In the genomic region with DNA sequence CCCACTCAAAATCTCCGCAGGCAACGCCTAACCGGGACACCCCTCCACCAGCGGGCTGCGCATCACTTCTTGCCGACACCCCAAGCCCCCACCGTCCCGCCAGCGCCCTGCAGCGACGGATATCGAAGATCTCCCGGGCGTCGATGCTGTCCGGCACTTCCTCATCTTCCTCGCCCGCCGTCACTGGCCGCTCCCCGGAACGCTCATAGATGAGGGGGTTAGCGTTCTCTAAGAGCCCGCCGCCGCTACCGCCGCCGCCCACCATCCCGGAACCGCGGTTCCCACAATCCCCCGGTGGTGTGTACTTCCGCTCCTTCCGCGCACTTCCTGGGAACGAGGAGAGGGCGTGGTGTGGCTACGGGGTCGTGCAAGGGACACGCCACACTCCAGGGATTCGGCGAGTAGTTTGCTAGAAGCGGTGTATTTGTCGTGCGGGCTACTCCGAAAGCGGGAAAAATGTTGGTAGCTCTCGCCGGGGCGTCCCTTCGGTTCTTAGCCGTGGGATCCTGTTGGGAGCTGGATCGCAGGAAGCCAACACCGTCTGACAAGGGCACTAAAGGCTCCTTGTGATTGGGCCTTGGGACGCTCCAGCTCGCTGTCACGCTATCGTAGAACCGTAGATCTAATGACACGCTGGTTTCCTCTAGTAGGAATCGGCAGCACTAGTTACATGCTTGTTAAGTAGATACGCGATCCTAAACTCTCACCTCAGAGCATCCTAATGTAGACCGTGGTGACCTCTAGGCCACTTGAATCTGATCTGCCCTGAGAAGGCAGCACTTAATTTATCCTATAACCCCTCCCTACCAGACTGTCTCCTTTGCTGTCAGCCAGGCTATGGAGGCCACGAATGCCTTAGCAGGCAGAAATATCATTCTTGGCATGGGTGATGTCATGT, we compare ENCODE assay signal across 8 mouse cellular contexts. TPM values are rescaled to one million over a fixed set of nuclear protein-coding genes. Genes with fewer than 3 reads are reported as not detected.
DNase-seq lines count a peak whose midpoint lies in the region; ATAC-seq and TF ChIP-seq lines count a peak whose summit lies in the region.

A gene (minus strand): TSS at position 540 of the 898 bp plus-strand sequence.

- no peak within 1 kb of the TSS for H3K27ac ChIP-seq in ES-E14 (ENCODE audit: insufficient read depth, low read depth, low read length, poor library complexity, severe bottlenecking)
- peak within 1 kb of the TSS; percentile 66 for H3K27ac ChIP-seq in forebrain, embryonic 16.5 days (ENCODE audit: low read length)
- peak within 1 kb of the TSS; percentile 97 for H3K27ac ChIP-seq in layer of hippocampus, adult 2 months
- H3K27ac ChIP-seq in lung, embryonic 14.5 days (ENCODE audit: low read depth), result peak within 1 kb of the TSS; percentile 72
- H3K27ac ChIP-seq in olfactory bulb, adult 2 months (ENCODE audit: insufficient read depth, low read depth, low read length), result peak within 1 kb of the TSS; percentile 81
- no peak within 1 kb of the TSS for H3K27ac ChIP-seq in thymus, adult 2 months (ENCODE audit: control insufficient read depth, insufficient read depth, low read length)

- ATAC-seq in forebrain, embryonic 16.5 days, result peak; percentile 99
- ATAC-seq in lung, embryonic 14.5 days (ENCODE audit: insufficient read depth), result peak; percentile 97

- peak within 1 kb of the TSS; percentile 88 for H3K9ac ChIP-seq in ES-E14 (ENCODE audit: insufficient read depth, low read depth, low read length, poor library complexity, severe bottlenecking)
- H3K9ac ChIP-seq in forebrain, embryonic 16.5 days (replicated peaks; ENCODE audit: low read depth, low read length), result peak within 1 kb of the TSS; percentile 66
- peak within 1 kb of the TSS; percentile 80 for H3K9ac ChIP-seq in lung, embryonic 14.5 days

- in situ Hi-C loops in ES-E14 (cut with MboI; ENCODE audit: low sequenced_read_pairs in 2 of 2, unreplicated experiment in 2 of 2), result loop anchor here in 1 of 2 experiments (25.0 kb wide), 1 partner anchor 621 kb away; a partner anchor contains a TSS

- H3K4me1 ChIP-seq in ES-E14 (ENCODE audit: control insufficient read depth in 2 of 2, insufficient read depth in 2 of 2, low read length in 2 of 2, poor library complexity in 1 of 2), result peaks cover 0 to 3% of the 10 kb centered on the region in 2 experiments; a peak in 1 of 4 replicates
- H3K4me1 ChIP-seq in forebrain, embryonic 16.5 days (replicated peaks; ENCODE audit: control insufficient read depth, insufficient read depth, low read length), result peaks cover 16% of the 10 kb centered on the region
- H3K4me1 ChIP-seq in lung, embryonic 14.5 days (ENCODE audit: insufficient read depth), result peaks cover 15% of the 10 kb centered on the region
- H3K4me1 ChIP-seq in olfactory bulb, adult 2 months (ENCODE audit: control insufficient read depth, insufficient read depth, low read length), result peaks cover 14% of the 10 kb centered on the region
- H3K4me1 ChIP-seq in thymus, adult 2 months (replicated peaks; ENCODE audit: control insufficient read depth, insufficient read depth, low read length), result peaks cover 16% of the 10 kb centered on the region

- intact Hi-C loops in heart, postnatal 36 days (cut with DNase I), result no loop called here

- H3K9me3 ChIP-seq in ES-E14 (ENCODE audit: control insufficient read depth, insufficient read depth, low read depth, low read length), result no peaks in the 10 kb centered on the region
- no peaks in the 10 kb centered on the region for H3K9me3 ChIP-seq in forebrain, embryonic 16.5 days (ENCODE audit: control insufficient read depth, low read length)
- H3K9me3 ChIP-seq in lung, embryonic 14.5 days (ENCODE audit: low read depth, low read length), result no peaks in the 10 kb centered on the region

- DNase-seq in ES-E14 (ENCODE audit: low read depth, low spot score), result peak; percentile 80
- peak; percentile 86 for DNase-seq in cerebellum, adult 11-12 months
- peak; percentile 90 to 91 for DNase-seq in heart, postnatal 36 days
- peak; percentile 89 to 91 for DNase-seq in layer of hippocampus, adult 2 months (ENCODE audit: low spot score in 2 of 2)
- peak; percentile 94 for DNase-seq in lung, embryonic 14.5 days
- peak; percentile 90 for DNase-seq in thymus, adult 2 months

- H3K36me3 ChIP-seq in ES-E14 (ENCODE audit: control insufficient read depth, insufficient read depth, low read length, poor library complexity, severe bottlenecking), result no peaks in the 10 kb centered on the region
- peaks cover 9% of the 10 kb centered on the region; the same call in 1 of the 2 replicates for H3K36me3 ChIP-seq in forebrain, embryonic 16.5 days (ENCODE audit: control insufficient read depth, insufficient read depth)
- H3K36me3 ChIP-seq in lung, embryonic 14.5 days (ENCODE audit: insufficient read depth), result peaks cover 11% of the 10 kb centered on the region; the same call in 1 of the 2 replicates
- H3K36me3 ChIP-seq in thymus, adult 2 months (ENCODE audit: control insufficient read depth, insufficient read depth, low read length), result peaks cover 6% of the 10 kb centered on the region; the same call in 1 of the 2 replicates

- WGBS in forebrain, embryonic 16.5 days, result under 1% methylated on average over 66 of the region's 66 CpGs
- WGBS in lung, embryonic 14.5 days, result under 1% methylated on average over 66 of the region's 66 CpGs
- under 1% methylated on average over 66 of the region's 66 CpGs for WGBS in olfactory bulb, adult 2 months
- under 1% methylated on average over 66 of the region's 66 CpGs for WGBS in thymus, adult 2 months

- no peaks in the 10 kb centered on the region for H3K27me3 ChIP-seq in forebrain, embryonic 16.5 days (replicated peaks; ENCODE audit: control insufficient read depth, insufficient read depth, low read length)
- H3K27me3 ChIP-seq in lung, embryonic 14.5 days (ENCODE audit: insufficient read depth, low read length), result no peaks in the 10 kb centered on the region
- H3K27me3 ChIP-seq in thymus, adult 2 months (ENCODE audit: control insufficient read depth, insufficient read depth, low read length), result no peaks in the 10 kb centered on the region

- peak; percentile 28 for TF ChIP-seq CTCF in layer of hippocampus, adult 2 months (conservative IDR thresholded peaks at IDR 0.05)
- no peak for TF ChIP-seq CTCF in lung, embryonic 14.5 days (IDR thresholded peaks at IDR 0.05; ENCODE audit: low read depth)
- no peak for TF ChIP-seq CTCF in olfactory bulb, adult 2 months (IDR thresholded peaks at IDR 0.05; ENCODE audit: insufficient read depth, low read depth, low read length)
- no peak for TF ChIP-seq CTCF in thymus, adult 2 months (IDR thresholded peaks at IDR 0.05; ENCODE audit: borderline replicate concordance, control insufficient read depth, extremely low read depth, insufficient read depth, low read length, poor library complexity)

- peak within 1 kb of the TSS; percentile 91 for H3K4me2 ChIP-seq in forebrain, embryonic 16.5 days (ENCODE audit: low read length)
- H3K4me2 ChIP-seq in lung, embryonic 14.5 days, result peak within 1 kb of the TSS; percentile 88

- H3K4me3 ChIP-seq in ES-E14 (ENCODE audit: insufficient read depth in 1 of 2, low read depth in 1 of 2, low read length in 2 of 2, poor library complexity in 1 of 2, severe bottlenecking in 1 of 2), result peak within 1 kb of the TSS; percentile 92 to 95
- H3K4me3 ChIP-seq in forebrain, embryonic 16.5 days (replicated peaks; ENCODE audit: low read length), result peak within 1 kb of the TSS; percentile 87
- H3K4me3 ChIP-seq in layer of hippocampus, adult 2 months, result peak within 1 kb of the TSS; percentile 97
- peak within 1 kb of the TSS; percentile 85 for H3K4me3 ChIP-seq in lung, embryonic 14.5 days (ENCODE audit: low read depth, low read length)
- peak within 1 kb of the TSS; percentile 77 for H3K4me3 ChIP-seq in olfactory bulb, adult 2 months (ENCODE audit: insufficient read depth, low read depth, low read length)
- peak within 1 kb of the TSS; percentile 94 for H3K4me3 ChIP-seq in thymus, adult 2 months (ENCODE audit: control insufficient read depth, insufficient read depth, low read length)

- peak; percentile 82 for TF ChIP-seq POLR2A in olfactory bulb, adult 2 months (IDR thresholded peaks at IDR 0.05; ENCODE audit: insufficient read depth, low read depth, low read length)
- TF ChIP-seq POLR2A in thymus, adult 2 months (IDR thresholded peaks at IDR 0.05; ENCODE audit: control insufficient read depth, extremely low read depth, insufficient read depth, low read length, poor library complexity), result peak; percentile 80

TF ChIP-seq in ES-E14, 5 proteins besides CTCF, POLR2A, EP300 and RAD21:
- TF ChIP-seq HCFC1 (IDR thresholded peaks at IDR 0.05; ENCODE audit: borderline replicate concordance, insufficient read depth, low read length), result peak; percentile 69; the same call in 1 of the 2 replicates
- TF ChIP-seq MAFK (IDR thresholded peaks at IDR 0.05; ENCODE audit: insufficient read depth, low read depth, low read length), result no peak
- TF ChIP-seq CHD2 (IDR thresholded peaks at IDR 0.05; ENCODE audit: low read depth, low read length), result no peak
- no peak for TF ChIP-seq ZNF384 (IDR thresholded peaks at IDR 0.05; ENCODE audit: low read depth, low read length)
- TF ChIP-seq ZC3H11A (IDR thresholded peaks at IDR 0.05; ENCODE audit: borderline replicate concordance, low read depth, low read length), result no peak

RNA-seq across cellular contexts. Expression of the gene that starts here (rescaled TPM):
- total RNA-seq in ES-E14 (2012; rRNA removed), result 71.9 and 81.9 TPM in 2 replicates
- polyA plus RNA-seq in forebrain, embryonic 16.5 days (2015; fragmentation: Nextera tagmentation; extraction: Ambion mirVana), result 131 and 140 TPM in 2 replicates
- total RNA-seq in heart, postnatal 36 days (2021), result 10 to 100 TPM; 61.2 to 67.6 TPM
- 10 to 100 TPM; 27.8 to 31.7 TPM for total RNA-seq in layer of hippocampus, adult 2 months (2021)
- polyA plus RNA-seq in lung, embryonic 14.5 days (2014; fragmentation: Nextera tagmentation; extraction: Ambion mirVana), result 88.3 and 88.4 TPM in 2 replicates
- not detected in 2 replicates for polyA plus RNA-seq in olfactory bulb, adult 2 months (2012; ENCODE audit: insufficient read depth, insufficient read length, low replicate concordance, missing spikeins)
- 72.0 and 76.9 TPM in 2 replicates for polyA plus RNA-seq in thymus, adult 2 months (2012; rRNA removed)

Comparison
In these comparisons a context has a peak if more than half of its experiments do, and no peak if none do; other contexts are left out.
1. RNA of the gene that starts here (polyA plus RNA-seq): 131 to 140 TPM in forebrain, embryonic 16.5 days, 88.3 to 88.4 TPM in lung, embryonic 14.5 days and 72.0 to 76.9 TPM in thymus, adult 2 months; not detected in olfactory bulb, adult 2 months; every median in the first group is over 10 times any median in the second.
2. H3K27ac ChIP-seq: peak in forebrain, embryonic 16.5 days (single experiment), layer of hippocampus, adult 2 months (single experiment), lung, embryonic 14.5 days (single experiment) and olfactory bulb, adult 2 months (single experiment); none in ES-E14 (single experiment) and thymus, adult 2 months (single experiment).
3. Peak in every context shown above with its lines, with median percentiles within 50 percentile points of each other: DNase-seq, H3K4me3 ChIP-seq and H3K9ac ChIP-seq.